Mouse (Mus musculus): Measurements from ENCODE around the gene St5.

Gene St5

DNA sequence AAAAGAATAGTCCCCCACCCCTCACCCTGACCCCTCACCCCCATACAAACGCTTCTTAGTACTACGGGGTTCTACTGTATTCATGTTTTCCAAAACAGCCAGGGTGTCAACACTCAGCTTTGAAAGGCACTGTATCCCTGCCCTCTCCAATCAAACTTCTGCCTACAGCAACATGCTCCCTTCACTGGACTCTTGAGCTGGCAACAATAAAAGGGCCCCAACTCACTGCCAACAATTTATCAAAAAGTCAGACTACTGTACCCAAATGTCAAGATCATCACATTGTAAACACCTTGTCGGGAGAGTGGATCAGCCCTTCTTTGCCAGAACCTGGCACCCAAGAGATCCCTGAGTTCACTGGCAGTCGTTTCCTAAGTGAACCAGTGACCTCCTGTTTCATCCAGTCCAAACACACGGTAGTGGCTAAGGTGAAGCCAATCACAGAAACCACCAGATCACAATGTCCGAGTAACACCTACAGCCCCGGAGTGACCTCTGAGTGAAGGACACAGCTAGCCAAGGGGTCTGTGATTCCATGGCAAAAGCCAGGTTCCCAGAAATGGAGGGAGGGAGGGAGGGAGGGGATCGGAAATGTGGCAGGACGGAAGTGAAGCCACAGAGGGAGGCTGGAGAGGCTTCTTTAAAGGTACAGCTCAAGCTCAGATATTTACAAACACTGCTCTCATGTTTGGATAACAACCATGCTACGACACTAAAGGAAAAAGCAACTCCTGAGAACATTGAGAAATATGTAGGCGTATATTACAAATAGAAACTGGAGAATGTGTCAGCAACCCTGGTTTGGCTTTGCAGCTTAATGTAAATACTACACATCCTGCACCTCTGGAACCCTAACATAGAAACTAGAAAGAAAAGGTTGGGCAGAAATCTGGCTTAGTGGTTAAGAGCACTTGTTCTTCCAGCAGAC lies 136.3 kb downstream of the St5 start:
- DNase-seq (ENCODE audit: low spot score in 2 of 2), result no peak

DNA sequence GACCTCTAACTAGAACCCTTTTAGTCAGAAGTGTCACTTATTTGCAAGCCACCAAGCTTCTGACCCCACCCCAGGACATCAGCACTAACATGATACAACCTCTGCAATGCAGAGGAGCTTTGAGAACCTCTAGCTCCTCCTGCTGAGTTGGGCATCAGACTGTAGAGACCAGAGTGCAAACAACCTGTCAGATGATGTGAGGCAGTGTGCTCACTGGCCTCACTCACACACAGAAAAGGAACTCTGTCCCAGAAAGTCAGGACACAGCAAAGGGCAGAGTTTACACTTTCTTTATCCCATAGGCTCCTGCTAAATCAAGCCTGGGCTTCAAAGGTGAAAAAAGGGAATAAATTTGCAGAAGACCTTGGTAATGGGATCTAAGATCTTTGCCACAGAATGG lies 137.1 kb downstream of the St5 start:
- DNase-seq (ENCODE audit: low spot score in 2 of 2), result no peak

DNA sequence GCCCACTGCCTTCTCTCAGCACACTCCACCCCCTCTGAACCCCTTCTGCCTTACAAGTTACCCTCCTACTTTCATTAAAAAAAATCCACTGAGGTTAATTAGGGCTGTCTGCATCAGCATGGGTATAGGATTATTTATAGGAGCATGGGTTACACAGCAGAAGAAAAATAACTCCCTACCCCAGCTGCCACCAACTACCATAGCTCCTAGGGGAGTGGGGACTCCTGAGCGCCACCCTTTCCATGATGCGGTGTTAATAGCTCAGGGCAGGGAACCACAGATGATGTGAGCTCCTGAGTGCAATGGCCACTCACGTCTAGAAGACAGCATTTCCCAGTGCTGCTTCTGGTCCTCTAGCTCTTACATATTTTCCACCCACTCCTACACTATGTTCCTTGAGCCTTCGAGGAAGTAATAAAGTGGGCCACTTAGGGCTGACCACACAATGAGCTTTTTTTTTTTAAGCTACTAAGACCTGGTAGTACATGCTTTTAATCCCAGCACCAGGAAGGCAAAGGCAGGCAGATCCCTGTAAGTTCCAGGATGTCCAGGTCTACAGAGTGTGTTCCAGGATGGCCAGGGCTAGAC lies 139.5 kb downstream of the St5 start:
- no peak for DNase-seq (ENCODE audit: low spot score in 2 of 2)

DNA sequence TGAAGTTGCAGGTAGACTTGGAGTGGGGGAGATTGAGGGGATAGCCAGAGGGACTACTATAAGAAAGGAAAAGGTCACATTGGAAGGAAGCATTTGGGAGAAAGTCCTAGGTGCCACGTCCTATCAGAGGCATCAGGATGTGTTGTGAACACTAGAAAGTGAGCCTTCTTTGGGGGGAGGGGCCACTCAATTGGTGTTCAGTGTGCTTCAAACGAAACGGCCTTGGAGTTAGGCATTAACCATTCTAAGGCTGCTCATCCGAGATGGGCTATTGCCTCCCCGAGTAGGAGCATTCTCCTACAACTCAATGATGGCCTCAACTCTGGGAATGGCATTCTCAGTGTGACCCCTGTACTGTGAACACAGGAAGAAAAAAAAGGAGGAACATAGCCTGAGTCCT lies 140.7 kb downstream of the St5 start:
- DNase-seq (ENCODE audit: low spot score in 2 of 2), result no peak

DNA sequence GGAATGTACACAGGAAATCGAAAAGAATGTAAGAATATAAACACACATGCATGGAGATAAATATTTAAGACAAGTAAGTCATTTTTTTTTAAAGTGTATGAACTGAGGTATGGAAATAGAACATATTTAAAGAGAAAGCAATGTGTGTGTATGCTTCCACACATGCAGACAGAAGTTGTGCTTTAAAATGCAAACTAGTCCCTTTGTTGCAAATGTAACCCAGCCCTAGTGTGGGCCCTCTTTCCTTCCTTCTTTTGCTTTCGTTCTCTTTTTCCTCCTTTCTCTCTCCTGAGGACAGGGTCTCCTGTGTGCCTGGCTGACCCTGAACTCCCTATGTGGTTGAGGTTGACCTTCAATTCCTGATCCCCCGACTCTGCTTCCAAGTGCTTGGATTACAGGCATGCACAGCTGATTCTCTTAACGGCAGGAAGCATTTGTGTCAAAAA lies 141.2 kb downstream of the St5 start:
- no peak for DNase-seq (ENCODE audit: low spot score in 2 of 2)

DNA sequence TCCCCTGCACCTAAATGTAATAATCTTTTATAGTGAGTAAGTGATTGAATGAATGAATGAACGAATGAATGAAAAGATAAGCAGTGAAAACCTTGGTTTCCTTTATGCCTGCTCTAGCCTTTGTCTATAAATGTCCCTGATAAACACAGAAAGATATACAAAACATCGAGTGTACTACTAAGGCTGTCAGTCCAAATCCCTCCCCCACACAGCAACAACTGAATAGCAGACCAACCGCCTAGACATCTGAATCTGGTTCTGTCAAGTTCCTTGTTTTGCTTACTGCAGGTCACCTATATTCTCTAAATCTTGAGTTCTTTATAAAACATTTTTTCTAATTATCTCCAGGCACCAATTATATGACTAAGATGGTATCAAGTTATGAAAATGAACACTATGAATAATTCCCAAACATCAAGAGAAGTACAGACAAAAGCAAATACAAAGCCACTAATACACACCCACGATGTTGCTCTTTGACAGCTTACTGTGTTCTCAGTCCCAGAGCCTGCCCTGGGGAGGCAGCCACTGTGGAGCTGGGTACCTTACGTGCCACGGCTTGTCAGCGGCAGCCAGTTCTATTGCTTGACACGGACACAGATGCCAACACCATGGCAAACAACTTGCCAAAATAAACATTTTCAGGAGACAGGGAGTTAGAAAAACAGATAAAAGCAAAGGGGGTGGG lies 141.8 kb downstream of the St5 start:
- DNase-seq (ENCODE audit: low spot score in 2 of 2), result no peak

DNA sequence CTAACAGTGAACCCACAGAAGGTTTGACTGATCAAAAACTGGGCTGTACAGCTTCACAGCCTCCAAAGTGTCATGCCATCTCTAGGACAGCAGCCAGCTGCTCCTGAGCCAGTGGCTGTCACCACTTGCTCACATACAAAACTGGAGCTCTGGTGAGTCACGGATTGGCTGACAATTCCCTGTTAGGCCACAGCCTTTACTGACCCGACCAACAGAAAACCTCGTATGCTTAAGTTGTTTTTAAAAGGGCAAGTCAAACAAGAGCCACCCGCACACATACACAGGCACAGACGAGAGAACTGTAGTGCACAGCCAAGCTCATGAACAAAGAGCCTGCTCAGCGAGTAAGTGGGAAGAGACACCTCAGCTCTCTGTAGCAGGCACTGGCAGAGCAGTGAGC lies 143.9 kb downstream of the St5 start:
- no peak for DNase-seq (ENCODE audit: low spot score in 2 of 2)

DNA sequence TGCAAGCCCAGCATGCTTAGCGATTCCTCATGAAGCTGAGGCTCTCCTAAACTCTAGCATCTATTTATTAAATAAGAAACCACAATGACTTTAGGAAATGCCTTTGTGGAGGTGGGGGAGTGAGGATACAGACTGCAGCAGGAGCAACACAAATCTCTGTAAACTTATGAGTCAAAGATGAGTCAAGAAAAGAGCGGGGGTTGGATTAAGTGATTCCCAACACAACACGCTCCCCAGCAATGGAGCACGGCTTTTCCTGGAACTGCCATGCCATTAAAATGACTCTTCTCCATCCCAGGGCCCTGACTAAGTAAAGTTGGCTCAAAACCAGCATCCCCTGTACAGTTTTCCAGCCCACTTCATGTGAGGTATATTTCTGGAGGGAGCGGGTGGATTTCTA lies 156.7 kb downstream of the St5 start:
- no peak for DNase-seq (ENCODE audit: low spot score in 2 of 2)

DNA sequence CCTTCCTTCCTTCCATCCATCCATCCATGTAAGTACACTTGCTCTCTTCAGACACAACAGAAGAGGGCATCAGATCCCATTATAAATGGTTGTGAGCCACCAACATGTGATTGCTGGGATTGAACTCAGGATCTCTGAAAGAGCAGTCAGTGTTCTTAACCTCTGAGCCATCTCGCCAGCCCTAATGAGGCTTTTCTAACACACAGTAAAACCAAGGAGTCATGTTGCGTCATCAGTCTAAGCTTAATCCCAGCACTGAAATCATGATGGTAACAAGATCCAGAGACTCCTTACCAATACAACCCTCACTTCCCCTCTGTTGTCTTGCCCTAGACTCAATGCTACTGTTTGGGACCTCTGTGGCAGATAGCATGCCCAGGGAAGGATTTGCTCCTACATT lies 157.2 kb downstream of the St5 start:
- no peak for DNase-seq (ENCODE audit: low spot score in 2 of 2)

DNA sequence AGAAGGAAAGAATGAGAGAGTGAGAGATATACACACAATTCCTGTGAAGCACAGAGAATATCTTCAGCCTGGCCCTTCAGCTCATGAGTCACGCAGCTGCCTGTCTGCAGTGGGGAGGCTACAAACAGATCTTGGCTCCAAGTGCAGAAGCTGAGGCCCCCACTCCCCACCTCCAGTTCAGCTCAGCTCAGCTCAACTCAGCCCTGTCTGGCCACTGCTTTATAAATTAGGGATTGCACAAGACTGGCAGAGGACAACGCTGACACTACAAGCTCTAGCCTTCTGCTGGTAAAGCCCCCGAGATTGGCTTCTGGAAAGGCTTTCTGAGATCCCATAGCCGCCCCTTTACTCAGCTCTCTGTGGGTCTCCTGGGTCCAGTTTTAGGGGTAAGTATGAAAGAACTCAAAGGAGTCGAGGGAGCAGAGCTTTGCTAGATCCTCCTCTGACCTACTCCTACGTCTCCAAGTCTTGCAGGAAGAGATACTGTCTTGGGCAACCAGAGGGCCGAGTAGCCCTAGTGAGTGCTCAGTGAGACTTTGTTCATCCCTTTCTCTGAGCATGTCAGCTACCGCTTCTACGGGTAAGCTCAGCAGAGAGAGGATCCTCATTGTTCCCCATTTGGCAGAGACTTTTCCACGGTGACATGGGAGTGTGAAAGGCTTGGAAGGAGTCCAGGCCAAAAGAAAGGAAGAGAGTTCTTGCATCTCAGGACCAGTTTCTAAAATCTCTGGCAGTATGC lies 158.0 kb downstream of the St5 start:
- DNase-seq (ENCODE audit: low spot score in 2 of 2), result no peak

DNA sequence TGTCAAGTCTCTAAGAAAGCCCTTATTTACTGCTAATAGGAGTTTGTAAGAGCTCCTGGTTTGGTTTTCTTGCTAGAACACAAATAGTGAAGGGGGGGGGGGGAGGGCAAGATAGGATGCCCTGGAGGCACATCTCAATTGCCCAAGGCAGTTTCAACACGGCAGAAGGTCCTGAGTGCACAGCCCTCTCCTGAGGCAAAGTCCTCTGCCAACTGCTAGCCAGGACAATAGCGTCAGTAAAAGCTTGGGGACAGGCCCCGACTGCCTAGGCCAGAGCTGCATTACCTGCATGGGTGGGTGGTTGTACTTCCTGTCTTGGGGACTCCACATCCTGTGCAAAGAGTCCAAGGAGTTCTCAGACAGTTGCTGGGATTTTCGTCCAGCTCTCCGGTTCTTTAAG lies 158.6 kb downstream of the St5 start:
- no peak for DNase-seq (ENCODE audit: low spot score in 2 of 2)

DNA sequence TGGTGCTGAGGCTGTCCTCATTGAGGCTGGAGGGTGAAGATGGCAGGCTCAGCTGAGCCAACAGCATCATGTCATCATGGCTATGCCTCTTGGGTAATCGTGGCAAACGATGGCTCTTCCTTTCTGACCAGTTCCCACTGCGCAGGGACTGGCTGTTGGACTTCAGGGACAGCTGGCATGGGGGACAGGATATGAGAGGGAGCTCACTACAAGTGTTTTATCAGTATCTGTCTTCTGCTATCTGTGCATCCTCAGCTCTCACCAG lies 161.1 kb downstream of the St5 start:
- DNase-seq (ENCODE audit: low spot score in 2 of 2), result no peak

DNA sequence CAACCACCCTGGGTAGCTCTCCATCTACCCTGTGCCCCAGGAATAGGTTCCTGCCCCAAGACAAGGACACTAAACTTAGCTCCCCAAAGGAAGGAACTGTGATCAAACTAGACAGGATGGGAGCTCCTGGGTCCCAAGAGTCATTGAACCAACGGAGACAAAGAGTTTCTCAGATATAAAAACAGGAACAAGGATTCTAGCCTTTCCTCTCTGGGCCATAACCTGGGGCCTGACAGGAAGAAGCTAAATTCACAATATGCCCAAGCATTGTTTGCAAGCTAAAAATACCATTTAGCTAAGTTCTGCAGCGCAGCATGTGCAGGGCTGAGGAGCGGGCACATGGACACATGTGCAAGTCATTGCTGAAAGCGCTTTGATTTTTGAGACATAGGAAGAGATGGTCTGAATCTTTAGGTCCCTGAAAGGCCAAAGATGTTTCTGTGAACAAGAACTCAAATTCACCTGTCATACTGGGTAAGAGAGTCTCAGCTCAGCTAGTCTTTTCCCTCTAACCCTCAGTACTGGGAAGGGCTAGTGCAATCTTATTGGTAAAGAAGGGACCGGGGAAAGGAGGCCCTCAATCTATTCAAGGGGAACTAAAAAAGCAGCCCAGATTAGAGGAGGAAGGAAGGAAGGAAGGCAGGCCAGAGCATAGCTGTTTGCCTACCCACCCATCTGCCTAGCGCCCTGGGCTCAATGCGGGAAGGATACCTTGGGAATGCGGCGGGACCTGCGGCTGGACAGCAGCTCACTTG lies 161.6 kb downstream of the St5 start:
- DNase-seq (ENCODE audit: low spot score in 2 of 2), result no peak

DNA sequence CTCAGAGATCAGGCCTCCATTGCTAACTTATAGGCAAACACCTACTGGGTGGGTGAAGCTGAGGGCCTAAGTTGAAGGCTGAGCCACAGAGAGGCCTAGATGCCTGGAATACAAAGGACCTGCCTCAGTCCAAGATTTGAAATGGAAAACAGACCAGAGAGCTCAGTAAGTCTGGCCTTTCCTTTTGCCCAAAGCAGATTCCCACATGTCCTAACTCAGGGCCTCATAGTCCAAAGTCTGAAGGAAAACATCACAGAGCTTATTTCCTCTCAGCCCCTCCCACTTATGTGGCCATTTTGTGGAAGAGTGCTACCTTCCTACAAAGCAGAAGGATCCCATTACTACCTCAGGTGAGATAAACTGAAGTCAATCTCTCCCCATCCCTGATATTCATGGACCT lies 162.5 kb downstream of the St5 start:
- no peak for DNase-seq (ENCODE audit: low spot score in 2 of 2)

DNA sequence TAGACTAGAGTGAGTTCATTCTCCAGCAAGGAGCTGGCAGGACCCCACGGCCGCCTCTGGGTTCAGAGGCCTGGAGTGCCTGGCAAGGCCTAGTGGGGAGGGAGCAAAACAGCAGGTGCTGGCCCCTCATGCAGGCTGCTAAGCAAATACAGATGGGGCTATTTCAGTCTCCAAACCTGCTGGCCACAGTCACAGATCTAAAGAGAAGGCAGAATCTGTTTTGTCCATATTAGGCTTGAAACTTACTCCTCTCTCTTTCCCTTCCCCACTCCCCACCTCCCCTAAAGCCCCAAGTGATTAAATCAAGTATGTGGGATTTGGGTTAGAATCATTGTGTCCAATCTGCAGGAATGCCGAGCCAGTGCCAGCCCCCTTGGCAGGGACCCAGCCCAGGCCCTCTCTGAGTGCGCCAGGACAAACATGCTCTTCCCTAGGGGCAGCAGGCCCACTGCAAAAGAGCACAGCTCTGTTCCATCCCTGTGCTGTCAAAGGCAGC lies 166.9 kb downstream of the St5 start:
- DNase-seq (ENCODE audit: low spot score in 2 of 2), result peak in 1 of 2 experiments; percentile 38

DNA sequence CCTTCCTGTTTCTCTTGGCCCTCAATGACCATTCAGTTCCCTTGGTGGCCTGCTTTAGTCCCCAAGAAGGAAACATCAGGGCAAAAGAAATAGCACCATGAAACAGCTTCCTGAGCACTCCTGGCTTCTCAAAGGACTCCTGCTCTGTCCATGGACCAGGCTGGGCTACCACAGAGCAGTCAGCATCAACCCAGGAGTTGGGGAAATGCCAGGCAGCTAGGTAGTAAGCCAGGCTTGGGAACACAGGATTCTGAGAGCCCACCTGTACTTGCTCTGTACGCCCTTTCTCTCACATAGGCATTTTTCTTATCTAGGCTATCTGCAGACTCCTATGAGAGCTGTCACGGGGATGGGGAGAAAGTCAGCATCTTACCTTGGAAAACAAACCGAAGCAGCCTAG lies 168.5 kb downstream of the St5 start:
- DNase-seq (ENCODE audit: low spot score in 2 of 2), result no peak

DNA sequence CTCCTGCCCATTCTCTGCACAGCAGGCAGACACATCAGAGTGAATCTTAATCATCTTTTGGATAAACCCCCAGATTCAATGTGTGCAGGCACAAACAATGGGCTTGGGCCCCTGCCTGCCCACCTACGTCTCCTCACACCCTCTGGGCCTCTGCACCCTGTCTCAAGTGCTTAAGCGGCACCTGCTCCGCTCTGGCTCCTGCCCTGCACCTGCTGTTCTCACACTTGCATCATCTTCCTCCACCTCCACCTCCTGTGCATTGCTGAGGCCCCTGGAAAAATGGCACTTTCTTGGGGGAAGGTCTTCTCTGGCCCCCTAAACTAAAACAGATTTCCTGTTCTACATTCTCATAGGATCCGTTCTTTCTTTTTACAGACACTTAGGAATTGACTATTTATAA lies 169.5 kb downstream of the St5 start:
- no peak for DNase-seq (ENCODE audit: low spot score in 2 of 2)

DNA sequence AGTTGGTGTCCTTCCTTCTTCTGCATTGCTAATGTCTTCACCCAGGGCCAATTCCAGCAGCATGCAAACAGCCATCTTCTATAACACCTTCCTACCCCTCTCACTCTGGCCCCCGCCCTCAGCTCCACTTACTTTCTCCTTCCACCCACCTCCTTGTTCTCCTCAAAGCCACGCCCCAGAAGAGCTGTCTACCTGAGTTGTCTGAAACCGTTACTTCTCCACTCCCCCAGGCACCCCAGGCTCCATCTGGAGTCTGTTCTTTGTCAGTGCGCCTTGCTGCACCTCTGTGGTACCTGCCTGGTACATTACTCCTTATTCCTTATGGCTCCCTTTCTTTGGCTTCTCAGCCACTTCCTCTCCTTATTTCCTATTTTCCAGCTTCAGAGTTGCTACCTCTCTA lies 170.3 kb downstream of the St5 start:
- no peak for DNase-seq (ENCODE audit: low spot score in 2 of 2)

DNA sequence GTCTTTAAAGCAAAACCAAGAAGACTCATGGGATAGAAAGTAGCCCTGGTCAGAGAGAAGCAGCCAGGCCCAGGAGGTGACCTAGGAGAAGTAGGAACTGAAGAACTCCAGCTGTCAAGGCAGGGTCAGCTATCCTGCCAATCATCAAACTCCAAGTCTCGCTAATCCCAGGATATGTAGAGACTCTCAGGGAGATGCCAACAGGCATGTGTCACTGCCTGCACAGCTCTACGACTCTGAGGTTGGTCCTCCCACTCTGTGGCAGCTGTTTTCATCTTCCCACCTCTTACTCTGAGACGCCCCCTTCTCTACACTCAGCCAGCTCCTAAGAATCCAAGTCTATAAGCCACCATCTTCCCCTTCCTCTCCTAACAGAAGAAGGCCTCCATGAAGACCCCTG lies 170.7 kb downstream of the St5 start:
- peak in 1 of 2 experiments; percentile 40 for DNase-seq (ENCODE audit: low spot score in 2 of 2)

DNA sequence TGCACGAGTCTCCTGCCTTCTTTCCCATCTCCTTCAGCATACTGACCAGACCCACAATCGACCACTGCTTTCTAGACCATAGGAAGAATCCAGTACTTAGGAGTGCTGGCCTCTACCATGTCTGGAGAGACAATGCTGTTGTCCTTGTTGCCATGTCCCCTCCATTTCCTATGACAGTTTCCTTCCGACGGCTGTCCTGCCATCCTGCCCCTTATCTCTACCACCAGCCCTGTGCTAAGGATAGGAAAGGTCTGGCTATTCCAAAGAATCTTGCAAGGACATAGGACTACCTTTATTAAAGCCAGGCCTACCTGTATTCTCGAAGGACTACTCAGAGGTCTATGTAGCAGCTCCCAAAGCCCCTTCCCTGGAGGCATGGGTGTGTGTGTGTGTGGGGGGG lies 171.9 kb downstream of the St5 start:
- no peak for DNase-seq (ENCODE audit: low spot score in 2 of 2)

DNA sequence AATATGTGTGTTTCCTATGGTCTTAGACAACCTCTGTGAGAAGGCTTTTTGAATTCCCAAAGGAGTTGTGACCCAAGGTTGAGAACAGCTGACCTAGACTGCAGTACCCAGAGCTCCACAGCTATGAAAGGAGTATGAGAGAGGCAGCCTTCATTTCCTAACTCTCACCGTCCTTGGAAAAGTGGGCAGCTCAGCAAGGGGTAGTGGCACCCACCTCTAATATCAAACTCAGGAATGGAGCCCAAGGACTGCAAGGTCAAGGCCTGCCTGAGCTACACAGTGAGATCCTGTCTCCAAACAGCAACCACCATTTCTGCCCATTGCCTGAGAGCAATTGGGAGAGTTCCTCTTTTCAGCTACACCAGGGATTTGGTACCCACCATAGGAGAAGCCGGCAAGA lies 173.7 kb downstream of the St5 start:
- DNase-seq (ENCODE audit: low spot score in 2 of 2), result no peak

All from right cerebral cortex, adult 2 months (tissue).